ENCODE assay signal across 10 mouse cellular contexts in the genomic region with DNA sequence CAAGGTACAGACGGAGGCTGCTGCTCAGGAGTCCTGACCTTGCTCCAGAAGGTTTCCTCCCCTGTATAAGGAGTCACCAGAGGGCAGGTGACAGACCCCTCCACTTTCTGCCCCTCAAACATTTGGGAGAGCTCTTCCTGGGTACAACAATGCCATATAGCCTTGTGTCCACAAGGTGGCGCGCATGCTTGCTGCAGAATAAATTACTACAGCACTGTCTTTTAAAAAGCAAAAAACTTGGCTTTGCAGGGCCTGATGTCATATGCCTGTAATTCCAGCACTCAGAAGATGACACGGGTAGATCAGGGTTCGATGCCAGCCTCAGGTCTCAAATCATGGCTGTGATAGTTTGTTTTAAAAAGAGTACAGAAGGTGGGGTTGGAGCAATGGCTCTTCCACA. TPM values are rescaled to one million over a fixed set of nuclear protein-coding genes. Genes with fewer than 3 reads are reported as not detected.
DNase-seq lines count a peak whose midpoint lies in the region; ATAC-seq lines count a peak whose summit lies in the region.
"Had no signal": no experiment of that assay in that cellular context is flagged by ENCODE, and none has a peak within 500 bp of the region (broad histone marks: within the 10 kb centered on the region; RNA-seq: fewer than 3 reads in every experiment).

No protein-coding gene starts in this region.

- H3K27me3 ChIP-seq in kidney, embryonic 16.5 days (ENCODE audit: insufficient read depth, low read length) = no peaks in the 10 kb centered on the region
- no peaks in the 10 kb centered on the region for H3K27me3 ChIP-seq in limb, embryonic 11.5 days (ENCODE audit: control insufficient read depth, insufficient read depth, low read length)
- H3K27me3 ChIP-seq: embryonic facial prominence, embryonic 13.5 days; neural tube, embryonic 13.5 days had no signal

- no peak overlapping the region for H3K4me3 ChIP-seq in kidney, embryonic 16.5 days (ENCODE audit: low read length)
- no peak overlapping the region for H3K4me3 ChIP-seq in limb, embryonic 11.5 days (ENCODE audit: low read depth, low read length)
- H3K4me3 ChIP-seq: embryonic facial prominence, embryonic 13.5 days; neural tube, embryonic 13.5 days had no signal

- H3K4me1 ChIP-seq in kidney, embryonic 16.5 days (ENCODE audit: insufficient read depth, low read length) = peaks cover 21% of the 10 kb centered on the region
- H3K4me1 ChIP-seq in limb, embryonic 11.5 days (ENCODE audit: control insufficient read depth, insufficient read depth, low read length) = peaks cover 5% of the 10 kb centered on the region

- H3K36me3 ChIP-seq in kidney, embryonic 16.5 days (ENCODE audit: insufficient read depth, low read length) = no peaks in the 10 kb centered on the region
- no peaks in the 10 kb centered on the region for H3K36me3 ChIP-seq in limb, embryonic 11.5 days (ENCODE audit: control insufficient read depth, insufficient read depth, low read length)
- H3K36me3 ChIP-seq: embryonic facial prominence, embryonic 13.5 days; neural tube, embryonic 13.5 days had no signal

- DNase-seq in kidney, adult 11 months = peak; percentile 67
- peak; percentile 81 for DNase-seq in ZHBTc4 (ENCODE audit: low read depth, low spot score)
- DNase-seq in embryo, embryonic 10.5 days (ENCODE audit: low spot score) = peak; percentile 85
- DNase-seq in heart, postnatal 4 days = peak; percentile 86
- DNase-seq in limb, embryonic 11.5 days (ENCODE audit: low spot score) = peak; percentile 82
- DNase-seq in right cerebral cortex, adult 18-20 months = peak; percentile 68
- peak; percentile 52 for DNase-seq in urinary bladder, postnatal 10 days (ENCODE audit: low spot score)

- WGBS in kidney, embryonic 16.5 days = 5% methylated on average over 5 of the region's 5 CpGs
- 7% methylated on average over 5 of the region's 5 CpGs for WGBS in limb, embryonic 11.5 days

- H3K27ac ChIP-seq in kidney, embryonic 16.5 days (ENCODE audit: low read length) = no peak overlapping the region
- H3K27ac ChIP-seq in limb, embryonic 11.5 days (replicated peaks; ENCODE audit: low read depth, low read length) = no peak overlapping the region
- H3K27ac ChIP-seq: embryonic facial prominence, embryonic 13.5 days; neural tube, embryonic 13.5 days had no signal

- H3K9me3 ChIP-seq in kidney, embryonic 16.5 days (ENCODE audit: low read length) = no peaks in the 10 kb centered on the region
- H3K9me3 ChIP-seq in limb, embryonic 11.5 days (ENCODE audit: control insufficient read depth, low read length) = no peaks in the 10 kb centered on the region
- H3K9me3 ChIP-seq: embryonic facial prominence, embryonic 13.5 days; neural tube, embryonic 13.5 days had no signal

- no peak for ATAC-seq in kidney, embryonic 16.5 days (ENCODE audit: low FRiP score, low TSS enrichment)
- no peak for ATAC-seq in limb, embryonic 11.5 days (ENCODE audit: insufficient number of reproducible peaks, low FRiP score, low TSS enrichment, low read depth)

- H3K4me2 ChIP-seq in kidney, embryonic 16.5 days (replicated peaks; ENCODE audit: low read depth, low read length) = no peak overlapping the region
- no peak overlapping the region for H3K4me2 ChIP-seq in limb, embryonic 11.5 days (ENCODE audit: low read depth, severe bottlenecking)
- H3K4me2 ChIP-seq: embryonic facial prominence, embryonic 13.5 days; neural tube, embryonic 13.5 days had no signal

- no peak overlapping the region for H3K9ac ChIP-seq in kidney, embryonic 16.5 days (replicated peaks; ENCODE audit: low read length)
- H3K9ac ChIP-seq in limb, embryonic 11.5 days (ENCODE audit: low read length) = no peak overlapping the region
- H3K9ac ChIP-seq: embryonic facial prominence, embryonic 13.5 days; neural tube, embryonic 13.5 days had no signal

RNA-seq across cellular contexts. Expression of gene Tldc1, which starts 4.5 kb away (rescaled TPM):
- polyA plus RNA-seq in kidney, embryonic 16.5 days (2015; fragmentation: Nextera tagmentation; extraction: Ambion mirVana) = 16.5 and 19.7 TPM in 2 replicates
- total RNA-seq in heart, postnatal 4 days (2021) = 1 to 10 TPM; 9.0 to 9.2 TPM
- 7.0 and 10.3 TPM in 2 replicates for polyA plus RNA-seq in limb, embryonic 11.5 days (2014; fragmentation: Nextera tagmentation; extraction: Ambion mirVana)

RNA-seq across cellular contexts. Expression of gene Cotl1, which starts 57.6 kb away (rescaled TPM):
- 130 and 138 TPM in 2 replicates for polyA plus RNA-seq in kidney, embryonic 16.5 days (2015; fragmentation: Nextera tagmentation; extraction: Ambion mirVana)
- 10 to 100 TPM; 51.5 to 56.0 TPM for total RNA-seq in heart, postnatal 4 days (2021)
- polyA plus RNA-seq in limb, embryonic 11.5 days (2014; fragmentation: Nextera tagmentation; extraction: Ambion mirVana) = 181 and 197 TPM in 2 replicates
